Mouse (Mus musculus): ENCODE results near the gene Abcc4.

- TF ChIP-seq CTCF (IDR thresholded peaks at IDR 0.05; ENCODE audit: insufficient read depth, low read length) = no peak
- no peak for TF ChIP-seq POLR2A (IDR thresholded peaks at IDR 0.05; ENCODE audit: borderline replicate concordance, extremely low read depth, low read depth, low read length)
Measured at GRCm38 (mm10) chr14:118620773-118621448, 85.1 kb downstream of the Abcc4 start.

Measured in lung, adult 2 months (tissue).